ENCODE assay signal across 9 mouse cellular contexts in the genomic region with DNA sequence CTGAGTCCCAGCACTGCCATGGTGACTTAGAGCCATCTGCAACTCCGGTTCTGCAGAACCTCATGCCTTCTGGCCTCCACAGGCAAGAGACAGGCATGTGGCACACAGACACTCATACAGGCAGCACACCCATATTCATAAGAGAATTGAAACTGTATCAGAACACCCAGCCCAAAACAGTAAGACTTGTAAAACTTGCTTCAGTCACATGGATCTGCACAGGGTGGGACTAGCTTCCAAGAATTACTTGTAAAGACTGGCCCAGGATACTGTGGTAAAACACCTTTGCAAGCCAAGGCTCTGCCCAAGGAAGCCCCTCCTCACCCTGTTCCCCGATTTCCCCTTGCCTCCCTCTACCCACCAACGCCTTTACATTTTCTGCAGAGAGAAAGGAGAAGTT.
DNase-seq lines count a peak whose midpoint lies in the region; ATAC-seq and TF ChIP-seq lines count a peak whose summit lies in the region.
"Had no signal": no experiment of that assay in that cellular context is flagged by ENCODE, and none has a peak within 500 bp of the region (broad histone marks: within the 10 kb centered on the region; RNA-seq: fewer than 3 reads in every experiment).

No protein-coding gene starts in this region.

- no peaks in the 10 kb centered on the region for H3K9me3 ChIP-seq in embryonic facial prominence, embryonic 13.5 days

- H3K27me3 ChIP-seq in embryonic facial prominence, embryonic 13.5 days = no peaks in the 10 kb centered on the region

- ATAC-seq in embryonic facial prominence, embryonic 13.5 days (ENCODE audit: insufficient number of reproducible peaks, insufficient read depth, low FRiP score, low TSS enrichment, low read depth) = 0 out of 2 replicates have a peak, but pooled peaks have one; percentile 21

- no peak overlapping the region for H3K9ac ChIP-seq in embryonic facial prominence, embryonic 13.5 days
- H3K9ac ChIP-seq: liver, postnatal 0 days had no signal

- no peak for TF ChIP-seq POLR2A in olfactory bulb, adult 2 months (IDR thresholded peaks at IDR 0.05; ENCODE audit: insufficient read depth, low read depth, low read length)

- TF ChIP-seq CTCF in gastrocnemius, adult 2 months (IDR thresholded peaks at IDR 0.05) = no peak
- no peak for TF ChIP-seq CTCF in layer of hippocampus, adult 2 months (conservative IDR thresholded peaks at IDR 0.05)
- TF ChIP-seq CTCF in olfactory bulb, adult 2 months (IDR thresholded peaks at IDR 0.05; ENCODE audit: insufficient read depth, low read depth, low read length) = no peak

- DNase-seq in gastrocnemius, adult 2 months = no peak
- no peak for DNase-seq in gastrocnemius, adult 8-10 months (ENCODE audit: low spot score in 2 of 2)
- no peak for DNase-seq in layer of hippocampus, adult 2 months (ENCODE audit: low spot score in 2 of 2)
- no peak for DNase-seq in layer of hippocampus, adult 9-10 months (ENCODE audit: low spot score)
- DNase-seq in embryo, embryonic 9.5 days (ENCODE audit: extremely low spot score) = no peak
- DNase-seq in spleen, postnatal 36 days (ENCODE audit: low spot score in 2 of 2) = no peak

- H3K36me3 ChIP-seq in embryonic facial prominence, embryonic 13.5 days = peaks cover 91% of the 10 kb centered on the region

- intact Hi-C loops in gastrocnemius, adult 2 months (cut with DNase I) = no loop called here

- no peaks in the 10 kb centered on the region for H3K4me1 ChIP-seq in embryonic facial prominence, embryonic 13.5 days
- H3K4me1 ChIP-seq in olfactory bulb, adult 2 months (ENCODE audit: control insufficient read depth, insufficient read depth, low read length) = peaks cover 36% of the 10 kb centered on the region

- WGBS in embryonic facial prominence, embryonic 13.5 days = 74% methylated on average over 3 of the region's 3 CpGs
- WGBS in olfactory bulb, adult 2 months = 83% methylated on average over 3 of the region's 3 CpGs

- H3K4me2 ChIP-seq in embryonic facial prominence, embryonic 13.5 days = no peak overlapping the region

- H3K27ac ChIP-seq in gastrocnemius, adult 2 months = peak overlapping the region; percentile 59; the same call in 1 of the 2 replicates
- peak overlapping the region; percentile 90 for H3K27ac ChIP-seq in layer of hippocampus, adult 2 months
- peak overlapping the region; percentile 73 for H3K27ac ChIP-seq in embryonic facial prominence, embryonic 13.5 days
- peak overlapping the region; percentile 52; the same call in 1 of the 2 replicates for H3K27ac ChIP-seq in olfactory bulb, adult 2 months (ENCODE audit: insufficient read depth, low read depth, low read length)

- H3K4me3 ChIP-seq in gastrocnemius, adult 2 months = no peak overlapping the region
- no peak overlapping the region for H3K4me3 ChIP-seq in layer of hippocampus, adult 2 months
- H3K4me3 ChIP-seq in embryonic facial prominence, embryonic 13.5 days = no peak overlapping the region
- no peak overlapping the region for H3K4me3 ChIP-seq in olfactory bulb, adult 2 months (ENCODE audit: insufficient read depth, low read depth, low read length)
